Mouse (Mus musculus) embryonic fibroblast, embryonic 13.5 days (primary cell): ENCODE measurements around the gene Pygo1.

Experiments used
- CTCF ChIP-seq: IDR thresholded peaks from 2 replicates; pipeline ENCODE4 v1.5.1; 2011; ENCODE audit warnings: mild to moderate bottlenecking, control low read depth, low read length, moderate library complexity, borderline replicate concordance; ENCODE audit not compliant: insufficient read depth
- POLR2A ChIP-seq: IDR thresholded peaks from 2 replicates; pipeline ENCODE4 v1.6.1; 2011; ENCODE audit warnings: low read depth, mild to moderate bottlenecking, control low read depth, low read length, moderate library complexity

DNA sequence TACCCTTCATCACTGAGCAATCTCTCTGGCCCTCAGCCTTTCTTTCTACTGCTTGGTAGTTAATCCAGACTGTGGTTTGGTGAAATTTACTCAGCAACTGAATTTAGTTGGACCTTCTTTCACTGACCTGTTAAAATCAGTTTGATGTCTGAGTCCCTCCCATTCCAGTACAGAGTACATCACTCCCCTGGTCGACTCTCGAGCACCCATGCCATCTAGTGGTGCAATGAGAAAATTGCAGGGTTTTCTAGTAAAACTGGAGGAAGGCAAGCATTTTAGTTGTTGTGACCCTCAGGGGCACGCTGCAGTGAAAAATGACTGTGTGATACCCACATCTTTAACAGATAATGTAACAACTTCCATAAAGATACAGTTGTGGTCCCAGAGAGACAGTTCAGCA is 41.5 kb upstream of the Pygo1 start:
- TF ChIP-seq CTCF = peak; percentile 63; the same call in 1 of the 2 replicates
- no peak for TF ChIP-seq POLR2A
